Mouse (Mus musculus): ENCODE results near the gene Itpr3. TPM values are rescaled to one million over a fixed set of nuclear protein-coding genes. Genes with fewer than 3 reads are reported as not detected.

The Itpr3 gene
- polyA plus RNA-seq (2012; rRNA removed) = 27.6 and 42.0 TPM in 2 replicates

DNA sequence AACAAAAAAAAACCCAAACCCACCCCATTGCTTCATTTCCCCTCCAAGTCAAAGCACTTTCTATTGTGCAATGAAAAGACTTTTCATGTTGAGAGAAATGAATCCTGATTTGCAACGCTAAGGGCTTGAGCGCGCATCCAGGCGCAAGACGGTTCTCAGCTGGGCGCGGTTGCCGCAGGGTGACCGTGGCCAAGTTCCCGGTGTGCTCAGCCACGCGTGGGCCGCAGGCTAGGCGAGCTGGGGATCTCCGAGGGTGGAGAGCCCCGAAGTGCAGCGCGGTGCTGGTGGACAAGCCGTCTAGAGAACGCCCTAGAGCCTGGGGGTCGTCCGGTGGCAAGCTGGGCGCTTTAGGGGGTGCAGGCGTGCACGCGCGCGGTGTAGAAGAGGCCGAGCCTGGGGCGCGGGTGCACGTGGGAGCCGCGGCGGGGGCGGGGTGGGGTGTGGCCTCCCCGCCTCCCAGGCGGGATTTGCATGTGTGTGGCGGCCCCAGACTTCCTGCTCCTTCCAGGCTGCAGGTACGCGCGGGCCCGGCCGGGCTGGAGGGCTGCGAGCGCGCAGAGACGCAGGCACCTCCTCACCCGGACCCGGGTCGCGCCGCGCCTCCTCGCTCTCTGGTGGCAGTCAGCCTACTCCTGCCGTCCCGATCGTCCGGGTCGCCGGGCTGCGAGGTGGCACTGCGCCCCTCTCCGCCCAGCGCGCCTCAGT is at the start of gene Itpr3:
Gene Itpr3, plus strand, starts transcription at position 493 of the 705 bp plus-strand sequence.
- DNase-seq (ENCODE audit: low read depth, low spot score) = no peak
- WGBS = under 1% methylated on average over 66 of the region's 66 CpGs

- WGBS = 33% methylated on average over 2 of the region's 2 CpGs
- no peak for DNase-seq (ENCODE audit: low read depth, low spot score)
Measured at GRCm38 (mm10) chr17:27008277-27008676, 48.8 kb upstream of the Itpr3 start.

GRCm38 (mm10) chr17:27011167-27011566 is 45.9 kb upstream of the Itpr3 start:
- DNase-seq (ENCODE audit: low read depth, low spot score) = no peak
- WGBS = 91% methylated on average over 10 of the region's 10 CpGs

DNA sequence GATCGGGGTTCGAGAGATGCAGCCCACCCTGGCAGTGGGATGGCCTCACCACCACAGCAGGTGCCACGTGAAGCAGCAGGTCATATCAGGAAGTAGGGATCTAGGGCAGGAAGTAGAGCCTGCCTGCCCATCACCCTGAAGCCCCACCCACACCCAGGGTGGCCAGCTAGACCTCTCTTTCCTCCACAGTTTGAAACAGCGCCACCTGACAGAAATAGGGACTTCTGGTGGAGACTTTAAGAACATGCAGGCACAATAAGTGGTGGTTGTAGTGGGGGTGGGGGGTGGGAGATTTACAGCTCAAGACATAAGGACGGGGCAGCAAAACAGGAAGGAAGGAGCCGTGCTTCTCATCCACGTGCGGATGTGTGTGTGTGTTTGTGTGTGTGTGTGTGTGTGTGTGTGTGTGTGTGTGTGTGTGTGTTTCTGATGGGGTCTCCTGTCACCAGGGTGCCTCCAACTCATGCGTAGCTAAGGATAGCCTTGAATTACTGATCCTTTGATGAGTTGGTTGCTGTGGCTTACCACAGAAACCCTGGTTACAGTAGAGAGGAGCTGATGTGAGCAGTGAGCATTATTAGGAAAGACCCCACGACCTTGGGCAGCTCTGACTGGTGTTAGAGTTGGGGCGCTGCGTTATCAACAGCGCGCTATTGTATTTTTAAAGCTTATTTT is 45.0 kb upstream of the Itpr3 start:
- DNase-seq (ENCODE audit: low read depth, low spot score) = no peak
- 56% methylated on average over 14 of the region's 14 CpGs for WGBS

- no peak for DNase-seq (ENCODE audit: low read depth, low spot score)
- 45% methylated on average over 6 of the region's 6 CpGs for WGBS
Measured at GRCm38 (mm10) chr17:27012909-27013308, 44.2 kb upstream of the Itpr3 start.

- 5% methylated on average over 34 of the region's 34 CpGs for WGBS
- peak; percentile 81 for DNase-seq (ENCODE audit: low read depth, low spot score)
Measured at GRCm38 (mm10) chr17:27017564-27018499, 39.3 kb upstream of the Itpr3 start.

DNA sequence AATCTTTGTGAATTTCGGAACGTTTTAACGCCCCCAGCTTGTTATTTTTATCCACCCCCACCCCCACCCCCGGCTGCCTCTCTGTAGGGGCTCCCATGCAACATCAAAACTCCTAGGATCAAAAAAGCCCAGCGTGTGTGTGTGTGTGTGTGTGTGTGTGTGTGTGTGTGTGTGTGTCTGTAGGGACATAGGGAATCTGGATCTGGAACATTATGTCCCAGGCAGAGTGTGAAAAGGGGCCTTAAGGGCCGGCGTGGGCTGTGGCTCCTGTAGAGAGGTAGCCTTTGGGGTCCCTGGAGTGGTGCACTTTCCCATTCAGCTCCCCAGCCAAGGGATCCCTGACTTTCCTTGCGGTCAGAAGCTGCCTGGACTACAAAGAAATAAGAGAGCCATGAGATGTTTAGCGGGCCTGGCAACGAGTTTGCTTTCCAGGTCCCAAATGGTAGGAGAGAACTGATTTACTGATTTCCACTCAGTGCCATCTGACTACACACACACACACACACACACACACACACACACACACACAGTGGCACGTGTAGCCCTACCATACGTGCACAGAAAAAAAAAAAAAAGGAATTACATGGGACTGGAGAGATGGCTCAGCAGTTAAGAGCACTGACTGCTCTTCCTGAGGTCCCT is 38.4 kb upstream of the Itpr3 start:
- WGBS = 40% methylated on average over 12 of the region's 12 CpGs
- DNase-seq (ENCODE audit: low read depth, low spot score) = no peak

- WGBS = 93% methylated on average over 14 of the region's 14 CpGs
- DNase-seq (ENCODE audit: low read depth, low spot score) = no peak
Measured at GRCm38 (mm10) chr17:27021076-27021475, 36.0 kb upstream of the Itpr3 start.

GRCm38 (mm10) chr17:27021736-27022135 is 35.4 kb upstream of the Itpr3 start:
- 90% methylated on average over 9 of the region's 9 CpGs for whole genome bisulfite sequencing
- DNase-seq (ENCODE audit: low read depth, low spot score) = no peak

DNA sequence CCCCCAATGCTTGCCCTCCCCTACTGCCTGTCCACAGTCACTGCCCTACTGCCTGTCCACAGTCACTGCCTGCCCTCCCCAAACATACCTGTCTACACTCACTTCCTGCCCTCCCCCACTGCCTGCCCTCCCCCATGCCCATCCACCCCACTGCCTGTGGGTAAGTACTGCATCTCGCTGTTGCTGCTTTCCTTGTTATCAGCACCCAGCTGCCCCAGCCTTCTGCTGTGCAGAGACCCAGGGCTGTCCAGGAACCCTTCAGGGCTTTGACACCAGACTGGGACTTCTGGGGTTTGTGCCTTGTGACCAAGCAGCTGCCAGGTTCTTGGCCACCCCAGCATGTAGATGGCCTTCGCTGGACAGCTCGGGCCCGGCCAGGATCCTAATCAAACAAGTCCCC is 33.8 kb upstream of the Itpr3 start:
- WGBS = 88% methylated on average over 4 of the region's 4 CpGs

GRCm38 (mm10) chr17:27025326-27025902 is 31.7 kb upstream of the Itpr3 start:
- no peak for DNase-seq (ENCODE audit: low read depth, low spot score)
- 79% methylated on average over 17 of the region's 17 CpGs for WGBS

More for the DNA sequence above, 33.8 kb upstream of the Itpr3 start:
- DNase-seq (ENCODE audit: low read depth, low spot score) = no peak

- DNase-seq (ENCODE audit: low read depth, low spot score) = no peak
- 89% methylated on average over 3 of the region's 3 CpGs for WGBS
Measured at GRCm38 (mm10) chr17:27025951-27026350, 31.2 kb upstream of the Itpr3 start.

DNA sequence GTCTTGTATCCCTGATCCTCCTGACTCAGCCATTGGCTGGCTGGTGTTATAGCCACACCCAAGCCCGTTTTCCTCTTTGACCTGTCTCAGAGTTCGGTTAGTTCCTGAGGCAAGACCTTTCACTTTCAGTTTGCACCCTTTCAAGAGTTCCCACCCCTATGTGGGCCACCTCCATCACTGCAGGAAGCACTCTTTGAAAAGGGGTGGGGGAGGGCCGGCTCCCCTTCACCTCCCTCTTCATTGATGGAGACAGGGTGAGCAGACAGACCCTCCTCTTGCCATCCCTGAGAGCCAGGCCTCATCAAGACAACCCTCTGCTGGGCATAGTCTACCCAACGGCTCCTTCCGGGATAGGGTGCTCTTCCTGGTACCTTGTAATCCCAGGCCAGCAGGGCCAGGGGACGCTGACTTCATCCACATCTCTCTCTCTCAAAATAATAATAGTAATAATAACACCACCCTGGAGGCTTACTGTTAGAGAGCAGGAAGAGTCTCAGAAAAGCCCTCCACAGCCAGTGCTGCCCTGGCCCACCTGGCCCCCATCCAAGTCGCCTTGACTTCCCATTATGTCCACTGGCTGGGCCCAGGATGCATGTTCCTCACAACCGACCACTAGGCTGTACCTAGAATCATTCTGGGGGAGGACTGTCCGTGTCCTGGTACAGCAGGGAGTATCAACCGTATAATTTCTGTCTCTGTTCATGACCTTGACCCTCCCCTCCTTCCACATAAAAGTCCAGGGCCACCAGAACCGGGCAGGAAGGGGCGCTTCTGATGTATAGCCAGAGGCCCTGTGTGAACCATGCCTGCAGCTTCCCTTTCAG is 29.4 kb upstream of the Itpr3 start:
- DNase-seq (ENCODE audit: low read depth, low spot score) = peak; percentile 87
- 1% methylated on average over 12 of the region's 12 CpGs for WGBS

DNA sequence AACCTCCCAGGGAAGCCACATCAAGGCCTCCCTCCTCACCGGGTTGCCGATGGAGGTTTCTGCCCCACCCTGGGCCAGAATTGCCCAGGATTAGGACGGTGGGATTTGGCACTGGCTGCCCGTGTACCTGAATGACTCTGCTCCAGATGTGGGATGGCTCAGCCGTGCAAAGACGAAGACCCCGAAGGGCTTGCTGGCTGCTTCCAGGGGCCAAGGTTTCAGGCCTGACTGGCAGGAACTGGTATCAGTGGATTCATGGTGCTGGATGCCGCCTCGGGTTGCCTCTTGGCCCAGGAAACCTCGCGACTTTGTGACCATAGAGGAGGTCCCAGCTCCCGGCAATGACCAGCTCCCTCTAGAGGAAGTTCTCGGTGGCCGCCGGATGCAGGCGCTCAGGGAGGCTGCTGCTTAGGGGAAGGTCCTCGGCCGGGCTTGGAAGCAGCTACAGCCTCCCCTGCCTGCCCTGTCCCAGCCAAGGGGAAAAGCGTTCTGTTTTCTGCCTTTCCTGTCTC is 28.8 kb upstream of the Itpr3 start:
- peak; percentile 54 for DNase-seq (ENCODE audit: low read depth, low spot score)
- WGBS = under 1% methylated on average over 19 of the region's 19 CpGs

DNA sequence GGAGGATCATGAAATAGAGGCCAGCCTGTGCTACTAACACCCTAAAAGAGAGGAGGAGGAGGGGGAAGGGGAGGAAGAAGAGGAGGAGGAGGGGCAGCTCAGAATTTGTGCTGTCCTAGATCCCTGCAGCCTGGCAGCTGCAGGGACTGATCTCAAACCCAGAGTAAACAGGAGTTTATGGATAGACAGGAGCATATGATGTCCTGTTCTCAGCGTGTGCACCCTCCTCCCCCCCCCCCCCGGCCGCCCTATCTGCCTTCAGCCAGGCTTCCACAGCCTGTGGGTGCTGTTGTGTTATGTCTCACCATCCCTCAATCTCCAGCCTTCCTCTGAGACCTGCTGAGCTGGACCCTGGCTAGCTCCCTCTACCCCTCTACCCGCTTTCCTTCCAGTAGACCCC is 28.2 kb upstream of the Itpr3 start, which contains the start of gene Bak1:
Gene Bak1, minus strand, starts transcription at position 101 of the 400 bp plus-strand sequence.
- no peak for DNase-seq (ENCODE audit: low read depth, low spot score)
- WGBS = 41% methylated on average over 3 of the region's 4 CpGs

- no peak for DNase-seq (ENCODE audit: low read depth, low spot score)
- WGBS = 90% methylated on average over 14 of the region's 14 CpGs
Measured at GRCm38 (mm10) chr17:27029431-27029830, 27.7 kb upstream of the Itpr3 start.

DNA sequence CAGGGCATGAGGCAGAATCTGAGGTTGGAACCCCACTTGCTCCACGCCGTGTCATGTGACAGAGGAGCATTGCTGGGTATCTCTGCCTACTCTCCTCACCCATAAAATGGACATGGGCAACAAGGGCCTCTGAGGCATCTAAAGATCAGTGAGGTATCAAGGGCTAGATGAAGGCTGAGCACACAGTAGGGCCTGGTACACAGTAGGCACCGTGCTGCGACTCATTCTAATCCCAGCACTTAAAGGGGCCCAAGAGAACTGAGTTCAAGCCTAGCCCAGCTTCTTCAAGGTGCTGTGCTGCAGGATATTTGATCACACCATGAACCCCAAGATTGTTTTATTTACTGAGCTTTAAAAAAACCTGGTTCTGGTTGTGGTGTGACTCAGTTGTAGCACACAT is 26.2 kb upstream of the Itpr3 start:
- DNase-seq (ENCODE audit: low read depth, low spot score) = no peak
- 95% methylated on average over 4 of the region's 4 CpGs for WGBS

- no peak for DNase-seq (ENCODE audit: low read depth, low spot score)
- 49% methylated on average over 7 of the region's 7 CpGs for WGBS
Measured at GRCm38 (mm10) chr17:27032328-27032727, 24.8 kb upstream of the Itpr3 start.

All from large intestine, adult 2 months (tissue).